Mouse (Mus musculus) left cerebral cortex, adult 8-10 months (tissue): ENCODE data around the gene Nav2. TPM values are rescaled to one million over a fixed set of nuclear protein-coding genes. Genes with fewer than 3 reads are reported as not detected.

Source experiments
- DNase-seq, 2 experiments: peaks; one replicate each; pipeline ENCODE4 v3.0.0; 2022; ENCODE audit warnings: low spot score in 2 of 2
- total RNA-seq, 4 experiments: library from RNA; stranded (reverse); gene quantifications; 2 replicates each; pipeline ENCODE4 v1.2.4; 2022

The Nav2 gene
- total RNA-seq, 4 experiments from 2014 or later, result 76.7 to 101 (median 89.2) TPM

- no peak for DNase-seq
These were observed 90.1 kb downstream of the Nav2 start for GRCm38 (mm10) chr7:48998595-48998994.

DNA sequence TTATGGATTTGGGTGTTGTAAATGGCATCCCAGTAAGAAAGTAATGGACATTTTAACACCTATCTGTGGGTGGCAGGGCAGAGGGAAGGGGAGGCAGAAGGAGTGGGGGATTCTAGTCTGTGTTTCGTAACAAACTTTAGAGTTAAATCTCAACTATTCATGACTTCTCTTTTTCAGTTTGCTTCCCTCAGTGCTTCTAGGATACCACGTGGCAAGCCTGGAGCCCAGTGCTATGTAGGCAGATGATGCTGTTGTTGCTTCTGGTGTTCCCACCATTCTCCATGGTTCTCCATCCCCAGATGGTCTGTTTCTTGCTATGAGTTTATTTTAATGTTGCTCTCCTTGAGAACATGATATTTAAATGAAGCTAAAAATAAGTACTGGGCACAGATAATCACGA is 92.3 kb downstream of the Nav2 start:
- peak in 1 of 2 experiments; percentile 68 for DNase-seq

DNA sequence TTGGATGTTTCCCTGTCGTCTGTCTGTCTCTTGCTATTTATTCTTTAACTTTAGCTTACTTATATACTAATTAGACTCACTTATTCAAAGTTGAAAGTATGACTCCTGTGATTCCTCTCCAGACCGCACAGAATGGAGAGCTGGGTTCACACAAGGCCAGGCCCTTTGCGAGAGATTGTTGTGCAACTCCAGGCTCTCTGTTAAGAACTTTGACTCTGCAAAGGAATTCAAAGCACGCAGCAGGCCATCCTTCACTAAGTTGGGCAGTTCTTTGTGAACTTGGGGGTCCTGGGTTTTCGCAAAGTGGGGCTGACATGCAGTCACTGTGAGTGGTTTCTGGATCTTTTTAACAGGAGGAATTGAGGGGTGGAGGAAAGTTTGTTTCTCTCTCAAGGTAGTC is 95.9 kb downstream of the Nav2 start:
- no peak for DNase-seq

GRCm38 (mm10) chr7:49006886-49007285 is 98.4 kb downstream of the Nav2 start:
- DNase-seq, result no peak

GRCm38 (mm10) chr7:49010739-49011138 is 102.2 kb downstream of the Nav2 start:
- no peak for DNase-seq

DNA sequence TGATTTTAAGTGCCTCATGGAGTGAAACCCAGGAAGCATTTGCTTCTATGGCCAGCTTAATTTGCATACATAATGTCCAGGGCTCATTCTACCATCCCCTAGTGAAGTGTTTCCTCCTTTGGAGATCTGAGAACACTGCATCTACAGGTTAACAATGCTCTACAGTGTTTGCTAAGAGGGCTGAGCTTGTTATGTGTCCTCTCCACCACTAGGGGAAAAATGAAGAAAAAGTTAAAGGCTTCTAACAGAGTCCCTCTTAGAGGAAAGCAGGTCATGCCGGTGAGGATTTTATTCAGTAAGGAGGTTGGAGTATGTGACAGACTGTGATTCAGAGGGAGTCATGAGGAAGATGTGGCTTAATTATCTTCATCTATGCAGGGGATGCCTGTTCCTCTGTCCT is 103.5 kb downstream of the Nav2 start:
- DNase-seq, result no peak

DNA sequence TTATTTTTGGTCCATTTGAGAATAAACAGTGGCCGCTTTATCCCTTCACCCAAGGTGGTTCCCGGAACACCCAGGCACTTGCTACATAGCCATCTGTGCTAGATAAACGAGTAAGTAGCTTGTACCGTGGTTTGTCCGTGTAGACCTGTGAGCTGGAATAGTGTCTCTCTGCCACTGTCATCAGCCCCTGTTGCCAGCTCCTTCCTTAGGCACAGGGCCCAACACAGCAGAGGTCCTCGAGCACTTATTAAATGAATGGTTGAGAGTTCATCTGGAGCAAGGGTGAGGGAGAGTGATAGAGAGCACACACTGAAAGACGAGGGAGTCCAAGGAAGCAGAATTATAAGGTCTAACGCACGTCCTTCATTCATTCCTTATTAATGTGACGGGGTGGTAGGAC is 106.0 kb downstream of the Nav2 start:
- no peak for DNase-seq

DNA sequence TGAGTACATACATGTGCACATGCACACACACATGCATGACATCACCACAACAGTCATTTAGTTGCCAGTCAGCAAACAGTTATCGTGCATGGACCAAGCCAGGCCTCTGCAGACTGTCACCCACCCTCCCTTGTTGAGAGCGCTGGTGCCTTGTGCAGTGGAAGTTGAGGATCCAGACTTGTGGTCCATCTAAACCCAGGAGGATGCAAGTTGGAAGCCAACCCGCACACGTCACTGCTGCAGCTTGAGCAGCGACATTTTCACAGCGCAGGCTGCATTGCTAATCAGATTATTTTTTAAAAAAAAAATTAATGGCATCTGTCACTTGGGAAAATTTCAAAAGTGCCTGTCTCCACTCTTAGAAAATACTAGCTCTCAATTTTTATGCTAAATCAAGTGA is 106.8 kb downstream of the Nav2 start:
- no peak for DNase-seq

DNA sequence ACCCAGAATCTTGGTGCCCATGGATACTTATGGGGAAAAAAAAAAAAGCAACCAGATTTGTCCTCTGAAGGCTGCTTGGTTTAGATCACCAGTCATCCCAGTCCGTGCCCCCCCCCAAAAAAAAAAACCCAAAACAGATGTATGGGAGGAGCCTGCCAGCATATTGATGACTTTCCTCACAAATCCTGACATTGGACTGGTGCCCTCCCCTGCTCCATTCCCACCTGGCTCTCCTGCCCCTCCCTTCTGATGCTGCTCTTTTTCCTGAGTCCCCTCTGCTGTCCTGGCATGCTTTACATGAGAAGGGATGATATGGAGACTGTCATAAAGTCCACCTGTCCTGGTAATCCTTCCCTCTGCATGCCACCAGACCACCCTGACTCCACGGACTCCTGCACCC is 107.6 kb downstream of the Nav2 start:
- DNase-seq, result no peak

DNA sequence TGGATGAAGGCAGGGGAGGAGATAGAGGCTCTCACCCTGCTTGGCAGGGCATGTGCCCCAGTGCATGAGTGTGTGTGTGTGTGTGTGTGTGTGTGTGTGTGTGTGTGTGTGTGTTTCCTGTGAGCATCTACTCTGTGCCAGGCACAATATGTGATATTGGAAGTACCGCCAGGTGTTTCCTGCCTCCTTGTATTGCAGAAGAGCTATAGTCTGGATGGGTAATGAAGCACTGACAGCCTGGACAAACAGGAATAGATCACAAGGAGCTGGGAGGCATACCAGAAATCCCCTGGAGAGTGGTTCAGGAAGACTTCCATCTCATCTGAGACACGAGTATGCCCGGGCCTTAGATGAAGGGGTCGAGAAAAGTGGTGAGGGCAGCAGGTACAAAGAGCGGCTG is 109.3 kb downstream of the Nav2 start:
- no peak for DNase-seq

DNA sequence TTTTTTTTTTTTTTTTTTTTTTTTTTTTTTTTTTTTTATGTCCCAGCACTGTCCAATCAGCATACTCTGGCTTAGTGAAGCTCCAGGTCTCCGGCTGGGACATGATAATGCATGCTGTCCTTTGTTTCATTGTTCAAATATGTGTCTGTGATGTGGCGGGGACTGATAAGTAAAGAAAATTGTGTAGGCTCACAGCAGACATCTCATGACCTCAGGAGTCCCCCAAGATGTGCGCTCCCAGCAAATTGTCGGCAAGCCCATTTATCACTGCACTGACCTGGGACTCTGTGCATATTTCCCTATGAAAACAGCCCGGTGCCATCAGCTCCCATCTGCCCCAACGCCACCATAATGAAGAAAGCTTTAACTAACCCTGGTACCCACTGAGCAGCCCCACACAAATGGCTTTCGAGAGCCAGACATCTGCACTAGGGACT is 110.0 kb downstream of the Nav2 start:
- no peak for DNase-seq

- no peak for DNase-seq
These were observed 116.7 kb downstream of the Nav2 start for GRCm38 (mm10) chr7:49025026-49025815.

DNA sequence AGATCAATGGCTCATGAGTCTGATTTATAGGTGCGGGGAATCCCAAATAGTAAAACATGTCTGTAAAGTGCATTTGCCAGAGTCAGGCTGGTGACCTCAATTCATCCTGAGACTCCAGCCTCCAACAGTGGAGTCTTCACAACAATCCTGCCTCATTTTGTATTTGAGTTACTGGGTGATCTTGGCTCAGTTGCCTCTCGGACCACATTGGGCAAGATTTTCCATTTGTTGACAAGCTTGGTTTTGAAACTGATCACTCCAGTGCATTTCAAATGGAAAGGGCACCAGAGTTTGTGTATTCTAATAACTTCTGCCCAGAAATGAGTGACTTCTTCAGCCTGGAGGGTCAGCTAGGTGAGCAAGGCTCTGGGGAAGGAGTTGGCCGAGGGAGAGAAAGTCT is 117.5 kb downstream of the Nav2 start:
- no peak for DNase-seq

DNA sequence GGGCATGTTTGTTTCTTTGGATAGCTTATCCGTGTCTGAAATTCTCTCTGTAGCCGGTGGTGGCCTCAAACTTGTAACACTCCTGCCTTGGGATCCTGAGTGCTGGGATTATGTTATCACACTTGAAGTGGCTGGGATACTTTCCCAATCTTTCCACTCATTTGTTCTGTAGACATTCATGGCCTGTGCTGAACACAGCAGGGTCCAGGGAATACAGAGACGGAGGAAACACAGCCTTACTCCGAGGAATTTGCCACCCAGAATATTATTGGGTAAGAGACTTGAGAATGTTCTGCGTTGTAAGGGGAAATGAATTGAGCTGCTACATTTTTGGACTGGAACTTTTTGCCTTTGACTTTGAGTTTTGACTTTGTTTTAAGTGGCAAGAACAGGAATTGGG is 118.0 kb downstream of the Nav2 start:
- no peak for DNase-seq

GRCm38 (mm10) chr7:49029282-49030012 is 120.9 kb downstream of the Nav2 start:
- DNase-seq, result no peak

DNA sequence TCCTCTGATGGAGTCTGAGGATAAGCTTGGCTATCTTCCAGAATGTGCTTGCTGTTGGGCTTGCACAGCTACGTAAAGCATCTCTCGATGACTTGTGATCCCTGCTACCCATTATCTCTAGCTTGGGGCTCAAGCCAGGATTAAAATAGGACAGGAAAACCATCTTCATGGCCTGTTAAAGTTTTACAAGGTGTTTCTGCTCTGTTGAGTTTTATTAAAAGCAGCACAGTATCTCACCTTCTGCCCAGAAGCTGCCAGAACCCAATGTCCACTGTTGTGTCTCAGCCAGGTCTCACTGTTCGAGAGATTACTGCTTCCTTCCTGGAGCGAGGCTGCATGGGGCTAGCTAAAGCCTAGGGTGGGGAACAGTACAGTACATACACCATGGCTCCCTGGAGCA is 123.7 kb downstream of the Nav2 start:
- DNase-seq, result no peak

DNA sequence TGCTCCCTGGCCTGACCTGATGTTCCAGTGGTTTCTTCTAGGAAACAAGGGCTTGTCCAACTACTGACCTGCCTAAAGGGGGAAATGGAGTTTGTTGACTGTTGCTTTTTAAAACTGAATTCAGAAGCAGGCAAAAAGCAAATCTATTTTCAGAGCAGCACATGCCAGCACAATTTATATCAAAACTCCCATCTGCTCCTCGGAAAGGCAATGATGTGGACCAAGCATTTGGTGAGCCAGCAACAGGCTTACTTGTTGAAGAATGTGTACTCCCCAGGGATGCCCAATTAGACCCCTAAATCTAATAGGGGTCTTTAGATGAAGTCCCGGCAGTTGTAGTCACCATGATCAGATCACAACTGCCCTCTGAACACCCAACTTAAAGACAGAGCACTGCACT is 125.7 kb downstream of the Nav2 start:
- DNase-seq, result no peak

DNA sequence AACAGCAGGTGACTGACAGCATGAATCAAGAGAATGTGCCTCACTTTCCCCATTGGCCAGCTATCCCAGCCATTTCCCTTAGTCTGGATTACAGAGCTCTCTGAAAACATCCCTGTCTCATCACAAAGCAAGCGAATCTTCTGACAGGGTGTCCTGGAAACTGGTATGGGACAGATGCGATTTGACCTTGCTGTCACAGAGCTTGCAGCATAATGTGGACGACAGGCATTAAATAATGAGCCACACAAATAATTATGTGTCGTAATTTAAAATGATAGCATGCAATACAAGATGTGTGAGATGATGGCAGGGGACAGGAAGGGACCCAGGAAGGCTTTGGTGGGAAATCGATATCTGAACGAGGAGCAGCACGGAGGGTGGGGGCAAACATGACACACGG is 131.6 kb downstream of the Nav2 start:
- DNase-seq, result no peak

- DNase-seq, result no peak
These were observed 133.0 kb downstream of the Nav2 start for GRCm38 (mm10) chr7:49041334-49042070.

DNA sequence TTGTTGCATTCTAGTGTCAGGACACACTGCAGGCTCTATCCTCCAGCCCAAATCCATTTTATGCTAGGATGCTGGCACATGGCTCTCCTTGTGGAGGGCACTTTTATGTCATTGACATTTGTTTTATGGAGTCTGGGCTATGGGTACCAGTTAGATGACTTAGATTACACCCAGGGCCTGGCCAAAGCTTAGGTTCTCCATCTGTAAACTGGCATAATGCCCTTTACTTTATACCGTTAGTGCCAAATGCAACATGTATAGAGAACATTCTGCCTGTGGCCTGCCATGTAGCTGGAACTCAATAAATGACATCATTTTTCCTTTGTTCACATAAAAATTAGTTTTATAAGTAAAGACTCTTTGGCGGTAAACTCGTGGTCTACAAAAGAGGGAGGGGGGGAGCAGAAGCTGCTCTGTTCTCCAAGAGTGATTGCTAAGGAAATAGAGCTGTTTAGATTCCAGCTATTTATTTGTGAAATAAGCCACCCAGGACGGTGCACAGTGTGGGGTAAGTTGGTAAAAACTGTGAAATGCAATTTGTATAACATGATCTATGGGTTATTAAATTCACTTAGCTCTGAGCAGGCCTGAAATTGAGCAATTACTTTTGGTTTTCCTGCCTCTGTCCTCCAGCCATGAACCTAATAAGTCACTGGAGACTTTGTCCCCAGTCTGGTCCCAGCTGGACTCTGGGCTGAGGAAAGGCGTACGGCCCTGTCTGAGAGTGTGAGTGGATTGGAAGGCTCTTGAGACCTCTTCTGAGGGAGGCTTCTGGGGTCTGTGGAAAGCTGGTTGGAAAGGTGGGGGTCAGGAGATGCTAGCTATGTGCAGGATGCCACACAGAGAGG is 137.2 kb downstream of the Nav2 start:
- no peak for DNase-seq

DNA sequence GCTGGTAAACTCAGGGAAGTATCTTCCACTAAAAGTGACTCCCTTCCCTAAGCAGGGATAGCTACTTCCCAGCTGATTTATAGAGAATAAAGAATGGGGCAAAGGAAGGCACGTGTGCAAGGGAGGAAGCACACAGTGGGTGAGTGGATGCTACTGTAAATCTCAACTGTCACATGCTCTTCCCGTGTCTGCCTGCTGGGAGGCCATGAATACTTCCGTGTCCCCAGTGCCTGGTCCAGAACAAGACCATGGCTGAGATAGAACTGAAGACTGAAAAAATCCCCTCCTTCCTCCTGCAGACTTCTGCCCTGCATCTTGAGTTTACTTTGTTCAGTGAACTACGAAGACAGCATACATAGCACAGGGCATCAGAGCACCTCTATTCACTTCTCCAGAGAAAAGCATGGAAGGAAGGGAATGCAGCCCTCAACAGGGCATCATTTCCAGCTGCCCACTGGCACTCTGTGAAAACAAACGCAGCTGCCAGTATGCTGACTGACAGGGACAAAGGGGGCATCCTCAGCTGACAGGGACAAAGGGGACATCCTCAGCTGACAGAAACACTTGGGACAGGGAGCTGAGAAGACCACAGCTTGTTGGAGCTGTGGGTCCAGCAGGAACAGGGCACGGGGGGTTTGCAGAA is 138.0 kb downstream of the Nav2 start:
- no peak for DNase-seq
